Mouse (Mus musculus): ENCODE results near the gene Thap7. TPM values are rescaled to one million over a fixed set of nuclear protein-coding genes. Genes with fewer than 3 reads are reported as not detected.

Gene Thap7
- polyA plus RNA-seq, 1 experiment, result 75.1 TPM

DNA sequence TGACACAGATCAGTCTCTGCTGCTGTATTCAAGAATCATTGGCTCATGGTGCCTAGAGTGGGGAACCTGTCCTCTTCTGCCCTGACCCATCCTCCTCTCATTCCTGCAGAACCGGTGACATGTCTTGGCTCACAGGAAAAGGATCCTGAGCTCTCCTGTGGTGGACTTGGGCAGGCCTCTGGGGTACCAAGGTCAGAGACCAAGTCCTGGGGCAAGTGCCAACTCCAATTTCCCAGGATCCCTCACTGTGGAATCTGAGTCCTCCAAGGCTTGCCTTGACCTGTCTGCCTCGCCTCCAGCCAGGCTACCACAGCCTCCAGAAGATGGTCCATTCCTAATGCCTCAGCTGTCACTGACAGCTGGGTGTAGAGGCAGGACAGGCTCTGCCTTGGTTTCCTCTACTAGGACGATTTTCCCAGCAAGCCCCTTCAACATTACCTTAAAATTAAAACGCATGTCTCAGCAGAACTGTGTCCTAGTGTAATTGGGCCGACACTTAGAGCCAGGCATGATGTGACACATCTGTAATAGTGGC is 23.9 kb downstream of the Thap7 start:
- TF ChIP-seq POLR2A (IDR thresholded peaks at IDR 0.05; ENCODE audit: borderline replicate concordance, extremely low read depth, insufficient read depth, insufficient read length, poor library complexity, severe bottlenecking), result no peak
- no peak for TF ChIP-seq CTCF (IDR thresholded peaks at IDR 0.05; ENCODE audit: borderline replicate concordance, extremely low read depth, insufficient read depth, insufficient read length)
- DNase-seq (ENCODE audit: low read depth), result no peak

DNA sequence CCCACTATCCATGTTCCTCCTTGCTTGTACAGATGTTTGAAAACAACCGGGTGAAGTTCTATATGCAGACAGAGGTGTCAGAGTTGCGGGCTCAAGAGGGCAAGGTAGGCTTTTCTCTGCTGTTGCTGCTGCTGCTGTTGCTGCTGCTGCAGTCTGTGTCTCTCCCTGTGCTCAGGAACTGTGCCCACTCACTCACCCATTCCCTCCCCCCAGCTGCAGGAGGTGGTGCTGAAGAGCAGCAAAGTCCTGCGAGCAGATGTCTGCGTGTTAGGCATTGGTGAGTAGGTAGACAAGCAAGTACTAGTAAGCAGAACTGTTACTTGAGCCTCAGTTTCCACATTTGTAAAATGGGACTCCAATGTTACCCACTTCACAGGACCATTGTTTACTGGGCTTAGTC is 28.3 kb downstream of the Thap7 start:
- no peak for DNase-seq (ENCODE audit: low read depth)
- TF ChIP-seq POLR2A (IDR thresholded peaks at IDR 0.05; ENCODE audit: borderline replicate concordance, extremely low read depth, insufficient read depth, insufficient read length, poor library complexity, severe bottlenecking), result no peak
- TF ChIP-seq CTCF (IDR thresholded peaks at IDR 0.05; ENCODE audit: borderline replicate concordance, extremely low read depth, insufficient read depth, insufficient read length), result no peak

DNA sequence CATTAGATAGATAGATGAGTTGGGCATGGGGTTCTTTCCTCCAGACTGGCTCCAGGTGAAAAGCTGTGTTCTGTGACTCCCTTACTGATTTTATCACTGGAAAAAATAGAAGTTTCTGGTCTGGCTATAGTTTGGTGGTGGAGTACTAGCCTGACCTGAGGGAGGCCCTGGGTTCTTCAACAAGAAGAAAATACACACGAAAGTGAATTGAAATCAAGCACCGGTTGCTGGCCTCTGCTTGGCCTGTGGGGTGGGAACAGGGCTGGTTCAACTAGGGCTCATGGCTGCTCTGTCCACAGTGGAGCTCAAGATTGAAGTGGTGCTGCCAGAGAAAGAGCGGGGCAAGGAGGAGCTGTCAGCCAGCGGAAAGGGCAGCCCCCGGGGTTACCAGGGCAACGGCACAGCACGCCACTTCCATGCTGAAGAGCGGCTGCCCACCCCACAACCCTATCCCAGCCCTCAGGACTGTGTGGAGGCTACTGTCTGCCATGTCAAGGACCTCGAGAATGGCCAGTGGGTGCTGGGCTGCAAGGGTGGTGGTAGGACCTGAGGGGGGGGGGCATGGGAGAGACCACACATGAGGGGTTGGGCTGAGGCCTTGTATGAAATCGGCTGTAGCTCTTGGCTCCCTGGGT is 31.6 kb downstream of the Thap7 start:
- TF ChIP-seq POLR2A (IDR thresholded peaks at IDR 0.05; ENCODE audit: borderline replicate concordance, extremely low read depth, insufficient read depth, insufficient read length, poor library complexity, severe bottlenecking) (no peak), CTCF (IDR thresholded peaks at IDR 0.05; ENCODE audit: borderline replicate concordance, extremely low read depth, insufficient read depth, insufficient read length) (no peak)
- peak; percentile 81 for DNase-seq (ENCODE audit: low read depth)

DNA sequence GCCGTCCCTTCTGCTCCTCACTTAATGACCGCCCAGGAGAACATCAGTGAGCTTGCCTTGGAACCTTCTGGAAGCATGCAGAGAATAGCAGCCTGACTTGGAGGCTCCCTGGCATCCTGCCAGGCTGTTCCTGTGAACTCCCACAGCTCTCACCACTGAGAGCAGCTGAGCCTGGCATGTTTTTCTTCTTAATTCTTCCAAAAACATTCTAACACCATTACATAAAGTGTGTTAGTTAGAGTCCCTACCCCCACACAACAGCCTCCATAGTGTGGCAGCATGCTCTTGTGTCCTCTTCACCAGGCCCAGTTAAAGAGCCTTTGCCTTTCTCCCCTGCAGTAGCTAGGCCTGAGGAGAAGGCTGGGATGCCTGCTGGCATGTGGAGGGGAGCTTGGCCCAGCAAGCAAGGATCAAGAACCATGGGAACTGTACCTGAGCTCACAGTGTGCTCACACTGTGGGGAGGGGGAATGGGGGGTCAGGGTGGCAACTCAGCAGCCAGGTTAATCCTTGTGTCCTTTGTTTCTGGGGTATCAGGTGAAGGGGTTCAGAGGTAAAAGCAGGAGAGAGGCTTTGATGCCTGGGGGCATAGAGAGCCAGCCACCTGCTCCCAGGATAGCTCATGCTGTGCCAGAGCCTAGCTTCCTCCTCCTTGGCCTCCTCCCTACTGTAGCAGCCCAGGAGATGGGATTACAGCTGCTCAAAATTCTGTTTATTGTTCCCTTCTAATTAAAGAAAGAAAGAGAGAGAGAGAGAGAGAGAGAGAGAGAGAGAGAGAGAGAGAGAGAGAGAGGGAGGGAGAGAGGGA is 34.2 kb downstream of the Thap7 start:
- no peak for TF ChIP-seq POLR2A (IDR thresholded peaks at IDR 0.05; ENCODE audit: borderline replicate concordance, extremely low read depth, insufficient read depth, insufficient read length, poor library complexity, severe bottlenecking)
- no peak for TF ChIP-seq CTCF (IDR thresholded peaks at IDR 0.05; ENCODE audit: borderline replicate concordance, extremely low read depth, insufficient read depth, insufficient read length)
- peak; percentile 87 for DNase-seq (ENCODE audit: low read depth)

DNA sequence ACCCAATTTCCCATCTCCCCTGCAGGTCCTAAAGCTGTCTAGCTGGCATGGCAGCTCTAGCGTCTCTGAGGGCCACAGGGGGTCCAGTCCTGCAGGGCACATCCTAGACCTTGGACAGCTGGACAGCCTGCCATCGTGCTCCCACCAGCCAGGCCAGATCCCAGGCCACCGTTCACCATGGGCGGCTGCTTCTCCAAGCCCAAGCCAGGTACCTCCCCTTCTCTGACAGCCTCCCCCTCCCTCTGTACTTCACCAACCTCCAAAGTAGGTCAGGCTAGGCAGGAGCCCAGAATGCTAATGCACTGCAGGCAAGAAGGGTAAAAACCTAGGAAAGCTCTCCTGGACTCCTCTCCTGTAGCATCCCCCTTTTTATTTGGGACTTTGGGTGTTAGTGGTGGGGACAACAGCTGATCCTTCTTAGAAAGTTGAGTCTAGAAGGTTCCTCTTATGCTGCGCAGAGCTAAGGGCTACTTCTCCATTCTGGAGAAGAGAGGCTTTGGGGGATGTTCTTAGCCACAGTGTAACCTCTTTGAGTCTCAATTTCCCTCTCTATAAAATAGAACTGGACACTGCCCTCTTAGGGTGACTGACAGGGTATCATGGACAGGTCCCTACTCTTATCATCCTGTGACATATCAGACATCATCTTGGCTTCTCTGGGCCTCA is 38.9 kb downstream of the Thap7 start:
- no peak for DNase-seq (ENCODE audit: low read depth)
- no peak for TF ChIP-seq POLR2A (IDR thresholded peaks at IDR 0.05; ENCODE audit: borderline replicate concordance, extremely low read depth, insufficient read depth, insufficient read length, poor library complexity, severe bottlenecking)
- TF ChIP-seq CTCF (IDR thresholded peaks at IDR 0.05; ENCODE audit: borderline replicate concordance, extremely low read depth, insufficient read depth, insufficient read length), result no peak

DNA sequence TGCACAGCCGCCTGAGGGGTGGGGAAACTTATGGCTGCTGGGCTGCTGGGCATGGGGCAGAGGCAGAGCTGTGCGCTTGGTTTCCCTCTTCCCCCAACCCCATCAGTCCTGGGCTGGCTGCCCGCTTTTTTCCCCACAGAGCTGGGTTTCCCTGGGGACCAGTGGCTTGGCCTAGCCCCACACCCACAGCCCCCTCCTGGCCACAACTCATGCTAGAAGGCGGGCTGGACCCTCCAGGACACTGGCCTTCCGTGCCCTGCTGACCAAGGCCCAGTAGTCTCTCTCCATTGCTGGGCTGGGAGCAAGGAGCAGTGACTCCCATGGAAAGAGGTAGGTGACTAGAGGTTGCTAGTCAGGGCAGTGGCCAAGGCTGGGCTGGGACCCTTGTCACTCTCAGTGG is 39.8 kb downstream of the Thap7 start:
- TF ChIP-seq POLR2A (IDR thresholded peaks at IDR 0.05; ENCODE audit: borderline replicate concordance, extremely low read depth, insufficient read depth, insufficient read length, poor library complexity, severe bottlenecking) (no peak), CTCF (IDR thresholded peaks at IDR 0.05; ENCODE audit: borderline replicate concordance, extremely low read depth, insufficient read depth, insufficient read length) (no peak)
- no peak for DNase-seq (ENCODE audit: low read depth)

DNA sequence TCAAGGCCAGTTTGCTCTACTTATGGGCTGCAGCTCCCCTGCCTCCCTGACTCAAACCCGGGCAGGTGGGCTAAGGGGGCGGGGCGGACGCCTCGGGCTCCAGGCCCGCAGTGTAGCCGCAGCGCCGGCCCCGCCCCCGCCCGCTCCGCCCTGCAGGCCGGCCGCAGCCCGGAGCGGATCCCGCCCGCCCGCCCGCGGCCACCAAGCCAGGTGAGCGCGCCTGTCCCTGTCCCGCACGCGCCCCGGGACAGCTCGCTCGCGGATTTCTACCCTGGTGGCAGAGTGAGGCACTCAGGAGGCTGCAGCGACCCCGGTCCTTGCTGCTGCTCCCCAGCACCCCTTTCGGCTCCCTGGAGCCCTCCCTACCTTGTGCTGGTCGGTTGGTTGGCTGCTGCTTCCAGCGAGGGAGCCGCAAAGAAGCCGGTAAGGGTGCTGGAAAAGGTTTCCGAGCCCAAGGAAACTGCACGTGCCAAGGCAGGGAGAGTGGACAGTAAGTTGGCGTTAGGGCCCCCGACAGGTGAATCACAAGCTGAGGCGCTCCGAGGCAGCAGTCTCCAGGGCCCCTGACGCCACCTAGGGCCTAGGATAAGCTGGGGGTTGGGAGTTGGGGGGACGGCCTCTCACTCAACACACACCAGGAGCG is 41.3 kb downstream of the Thap7 start, which contains the start of gene Aifm3:
Aifm3 (plus strand) TSS at position 143 of the 643 bp plus-strand sequence.
- DNase-seq (ENCODE audit: low read depth), result peak; percentile 23
- no peak for TF ChIP-seq POLR2A (IDR thresholded peaks at IDR 0.05; ENCODE audit: borderline replicate concordance, extremely low read depth, insufficient read depth, insufficient read length, poor library complexity, severe bottlenecking)
- no peak for TF ChIP-seq CTCF (IDR thresholded peaks at IDR 0.05; ENCODE audit: borderline replicate concordance, extremely low read depth, insufficient read depth, insufficient read length)

DNA sequence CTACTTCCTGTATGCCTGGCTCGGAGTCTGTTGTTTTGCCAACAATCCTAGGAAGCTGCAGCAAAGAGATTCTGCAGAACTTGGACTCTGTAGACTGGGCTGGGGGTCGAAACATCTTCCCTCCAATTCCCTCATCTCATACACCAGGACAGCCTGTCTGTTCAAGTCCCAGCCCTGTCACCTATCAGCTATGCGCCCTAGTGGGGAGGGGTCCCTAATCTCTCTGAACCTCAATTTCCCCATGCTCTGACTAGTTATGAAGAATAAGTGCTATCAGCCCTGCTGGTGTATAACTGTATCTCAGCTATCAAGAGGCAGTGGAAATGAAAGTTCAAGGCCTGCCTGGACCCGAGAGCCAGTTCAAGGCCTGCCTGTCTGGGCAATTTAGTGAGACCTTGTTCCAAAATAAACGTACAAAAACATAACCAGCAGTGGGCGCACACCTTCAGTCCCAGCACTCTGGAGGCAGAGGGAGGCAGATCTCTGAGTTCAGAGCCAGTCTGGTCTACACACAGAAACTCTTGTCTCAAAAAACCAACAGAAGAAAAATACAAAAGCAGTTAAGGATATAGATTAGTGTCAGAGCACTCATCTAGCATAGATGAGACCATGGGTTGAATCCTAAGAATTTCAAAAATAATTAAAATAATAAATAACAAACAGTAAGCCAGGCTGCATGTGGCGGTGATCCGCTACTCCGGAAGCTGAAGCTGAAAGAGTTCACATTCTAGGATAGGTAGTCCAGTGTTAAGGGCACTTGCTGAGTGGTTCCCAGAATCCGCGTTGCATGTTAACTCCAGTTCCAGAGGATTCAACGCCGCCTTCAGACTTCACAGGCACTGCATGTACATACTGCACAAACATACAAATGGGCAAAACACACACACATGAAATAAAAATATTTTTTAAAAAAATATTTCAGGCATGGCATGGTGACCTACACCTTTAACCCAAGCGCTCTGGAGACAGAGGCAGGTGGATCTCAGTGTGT is 42.2 kb downstream of the Thap7 start:
- TF ChIP-seq POLR2A (IDR thresholded peaks at IDR 0.05; ENCODE audit: borderline replicate concordance, extremely low read depth, insufficient read depth, insufficient read length, poor library complexity, severe bottlenecking) (no peak), CTCF (IDR thresholded peaks at IDR 0.05; ENCODE audit: borderline replicate concordance, extremely low read depth, insufficient read depth, insufficient read length) (peak; percentile 23; the same call in 1 of the 2 replicates)
- peak; percentile 38 for DNase-seq (ENCODE audit: low read depth)

DNA sequence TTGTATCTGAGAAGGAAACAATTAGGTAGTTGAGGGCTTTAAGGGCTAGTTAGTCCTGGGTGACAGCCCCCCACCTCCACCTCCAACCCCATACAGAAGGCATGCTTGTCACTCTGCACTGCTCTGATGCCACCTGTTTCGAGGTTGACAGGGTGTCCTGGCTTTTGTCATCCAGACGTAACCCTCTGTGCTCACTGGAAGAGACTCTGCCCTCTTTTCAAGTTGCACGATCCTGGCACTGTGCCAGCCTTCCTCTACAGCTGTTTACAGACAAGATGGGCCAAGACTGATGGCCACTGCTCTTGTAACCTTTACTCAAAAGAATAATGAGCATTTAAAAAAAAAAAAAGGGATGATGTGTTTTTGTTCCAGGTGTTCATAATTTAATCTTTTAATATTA is 44.4 kb downstream of the Thap7 start:
- peak; percentile 46 for DNase-seq (ENCODE audit: low read depth)
- no peak for TF ChIP-seq POLR2A (IDR thresholded peaks at IDR 0.05; ENCODE audit: borderline replicate concordance, extremely low read depth, insufficient read depth, insufficient read length, poor library complexity, severe bottlenecking)
- TF ChIP-seq CTCF (IDR thresholded peaks at IDR 0.05; ENCODE audit: borderline replicate concordance, extremely low read depth, insufficient read depth, insufficient read length), result no peak

DNA sequence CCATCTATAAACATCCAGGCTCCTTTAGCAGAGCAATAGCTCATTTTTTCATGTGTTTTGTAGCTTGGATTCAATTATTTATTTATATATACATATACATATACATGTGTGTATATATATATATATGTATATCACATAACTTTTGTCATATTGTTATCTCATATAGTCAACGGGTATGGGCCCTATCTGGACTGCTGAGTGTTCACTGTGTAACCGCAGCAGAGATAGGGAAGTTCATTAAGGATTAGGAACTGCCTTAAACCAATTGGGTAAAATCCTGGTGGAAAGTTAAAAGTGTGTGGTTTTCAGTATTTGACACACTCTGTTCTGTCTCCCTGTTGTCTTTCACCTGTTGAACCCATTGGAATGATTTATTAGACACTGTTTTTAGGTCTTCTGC is 49.5 kb downstream of the Thap7 start:
- TF ChIP-seq POLR2A (IDR thresholded peaks at IDR 0.05; ENCODE audit: borderline replicate concordance, extremely low read depth, insufficient read depth, insufficient read length, poor library complexity, severe bottlenecking), result no peak
- no peak for TF ChIP-seq CTCF (IDR thresholded peaks at IDR 0.05; ENCODE audit: borderline replicate concordance, extremely low read depth, insufficient read depth, insufficient read length)
- DNase-seq (ENCODE audit: low read depth), result no peak
